ENCODE assay signal across 8 mouse cellular contexts in the genomic region with DNA sequence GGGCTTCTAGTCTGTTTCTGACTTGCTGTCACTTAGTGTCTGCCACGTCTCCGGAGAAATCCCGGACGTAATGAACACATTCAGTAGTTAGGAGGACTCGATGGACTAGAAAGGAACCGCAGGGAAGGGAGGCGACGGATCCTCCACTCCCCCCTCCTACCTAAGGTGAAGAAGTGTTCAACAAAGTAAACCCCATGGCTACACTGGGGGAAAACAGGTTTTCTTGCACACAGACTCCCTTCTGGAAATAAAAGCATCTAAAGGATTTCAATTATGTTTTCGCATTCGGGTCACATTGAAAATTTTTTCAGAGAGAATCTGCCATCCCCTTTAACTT. TPM values are rescaled to one million over a fixed set of nuclear protein-coding genes. Genes with fewer than 3 reads are reported as not detected.
DNase-seq lines count a peak whose midpoint lies in the region; ATAC-seq lines count a peak whose summit lies in the region.

No protein-coding gene starts in this region.

- H3K4me2 ChIP-seq in kidney, embryonic 16.5 days (replicated peaks; ENCODE audit: low read depth, low read length), result peak overlapping the region; percentile 94
- H3K4me2 ChIP-seq in embryonic facial prominence, embryonic 11.5 days (ENCODE audit: low read depth, low read length), result peak overlapping the region; percentile 81
- peak overlapping the region; percentile 75 for H3K4me2 ChIP-seq in intestine, embryonic 16.5 days (ENCODE audit: low read depth, low read length)
- peak overlapping the region; percentile 93 for H3K4me2 ChIP-seq in neural tube, embryonic 13.5 days

- H3K4me3 ChIP-seq in kidney, embryonic 16.5 days (ENCODE audit: low read length), result peak overlapping the region; percentile 73
- H3K4me3 ChIP-seq in embryonic facial prominence, embryonic 11.5 days (ENCODE audit: low read depth, low read length), result peak overlapping the region; percentile 55
- H3K4me3 ChIP-seq in intestine, embryonic 16.5 days (ENCODE audit: low read length), result peak overlapping the region; percentile 71
- peak overlapping the region; percentile 61 for H3K4me3 ChIP-seq in neural tube, embryonic 13.5 days

- peak overlapping the region; percentile 75 for H3K27ac ChIP-seq in kidney, embryonic 16.5 days (ENCODE audit: low read length)
- no peak overlapping the region for H3K27ac ChIP-seq in embryonic facial prominence, embryonic 11.5 days (replicated peaks; ENCODE audit: low read depth, low read length)
- peak overlapping the region; percentile 80 for H3K27ac ChIP-seq in intestine, embryonic 16.5 days (ENCODE audit: low read length)
- H3K27ac ChIP-seq in neural tube, embryonic 13.5 days (replicated peaks), result peak overlapping the region; percentile 92

- no peaks in the 10 kb centered on the region for H3K27me3 ChIP-seq in kidney, embryonic 16.5 days (ENCODE audit: insufficient read depth, low read length)
- H3K27me3 ChIP-seq in embryonic facial prominence, embryonic 11.5 days (ENCODE audit: control insufficient read depth, insufficient read depth, low read length), result no peaks in the 10 kb centered on the region
- no peaks in the 10 kb centered on the region for H3K27me3 ChIP-seq in intestine, embryonic 16.5 days (replicated peaks; ENCODE audit: control insufficient read depth, insufficient read depth, low read length)
- no peaks in the 10 kb centered on the region for H3K27me3 ChIP-seq in neural tube, embryonic 13.5 days

- no peaks in the 10 kb centered on the region for H3K9me3 ChIP-seq in kidney, embryonic 16.5 days (ENCODE audit: low read length)
- H3K9me3 ChIP-seq in embryonic facial prominence, embryonic 11.5 days (replicated peaks; ENCODE audit: control insufficient read depth, low read length), result no peaks in the 10 kb centered on the region
- H3K9me3 ChIP-seq in intestine, embryonic 16.5 days (ENCODE audit: control insufficient read depth, low read length), result no peaks in the 10 kb centered on the region
- H3K9me3 ChIP-seq in neural tube, embryonic 13.5 days, result no peaks in the 10 kb centered on the region

- no peak for DNase-seq in kidney, adult 18-20 months
- no peak for DNase-seq in embryonic facial prominence, embryonic 11.5 days (ENCODE audit: low spot score)
- no peak for DNase-seq in adrenal gland, adult 2 months
- DNase-seq in spleen, postnatal 4 days (ENCODE audit: low spot score in 2 of 2), result no peak
- no peak for DNase-seq in Muller cell, postnatal 12 days (ENCODE audit: inconsistent ontology term)

- H3K36me3 ChIP-seq in kidney, embryonic 16.5 days (ENCODE audit: insufficient read depth, low read length), result peaks cover 2% of the 10 kb centered on the region; the same call in 1 of the 2 replicates
- no peaks in the 10 kb centered on the region for H3K36me3 ChIP-seq in embryonic facial prominence, embryonic 11.5 days (replicated peaks; ENCODE audit: control insufficient read depth, insufficient read depth, low read depth, low read length)
- H3K36me3 ChIP-seq in intestine, embryonic 16.5 days (ENCODE audit: control insufficient read depth, insufficient read depth, low read length), result no peaks in the 10 kb centered on the region
- peaks cover 17% of the 10 kb centered on the region for H3K36me3 ChIP-seq in neural tube, embryonic 13.5 days

- 10% methylated on average over 10 of the region's 10 CpGs for WGBS in kidney, embryonic 16.5 days
- WGBS in embryonic facial prominence, embryonic 11.5 days, result 5% methylated on average over 10 of the region's 10 CpGs
- WGBS in intestine, embryonic 16.5 days, result 7% methylated on average over 10 of the region's 10 CpGs
- WGBS in neural tube, embryonic 13.5 days, result 8% methylated on average over 10 of the region's 10 CpGs

- H3K4me1 ChIP-seq in kidney, embryonic 16.5 days (ENCODE audit: insufficient read depth, low read length), result peaks cover 7% of the 10 kb centered on the region
- no peaks in the 10 kb centered on the region; the same call in 1 of the 2 replicates for H3K4me1 ChIP-seq in embryonic facial prominence, embryonic 11.5 days (ENCODE audit: control insufficient read depth, insufficient read depth, low read length)
- peaks cover 6% of the 10 kb centered on the region; the same call in 1 of the 2 replicates for H3K4me1 ChIP-seq in intestine, embryonic 16.5 days (ENCODE audit: control insufficient read depth, insufficient read depth, low read length)
- peaks cover 9% of the 10 kb centered on the region for H3K4me1 ChIP-seq in neural tube, embryonic 13.5 days (replicated peaks)

- ATAC-seq in kidney, embryonic 16.5 days (ENCODE audit: low FRiP score, low TSS enrichment), result no peak; the same call in 1 of the 2 replicates
- no peak; the same call in 1 of the 2 replicates for ATAC-seq in embryonic facial prominence, embryonic 11.5 days (replicated peaks; ENCODE audit: insufficient number of reproducible peaks, low FRiP score, low TSS enrichment, low read depth)
- peak; percentile 67 for ATAC-seq in intestine, embryonic 16.5 days
- no peak; the same call in 1 of the 2 replicates for ATAC-seq in neural tube, embryonic 13.5 days (ENCODE audit: low read depth)

- H3K9ac ChIP-seq in kidney, embryonic 16.5 days (replicated peaks; ENCODE audit: low read length), result peak overlapping the region; percentile 89
- peak overlapping the region; percentile 84 for H3K9ac ChIP-seq in embryonic facial prominence, embryonic 11.5 days (replicated peaks; ENCODE audit: low read length)
- H3K9ac ChIP-seq in intestine, embryonic 16.5 days (ENCODE audit: low read depth, low read length), result peak overlapping the region; percentile 84
- H3K9ac ChIP-seq in neural tube, embryonic 13.5 days, result peak overlapping the region; percentile 88

RNA-seq across cellular contexts. Expression of a gene that starts 0.3 kb away (rescaled TPM):
- polyA plus RNA-seq in kidney, embryonic 16.5 days (2015; fragmentation: Nextera tagmentation; extraction: Ambion mirVana), result 102 and 112 TPM in 2 replicates
- polyA plus RNA-seq in embryonic facial prominence, embryonic 11.5 days (2014; fragmentation: Nextera tagmentation; extraction: Ambion mirVana), result 49.0 and 57.5 TPM in 2 replicates
- polyA plus RNA-seq in intestine, embryonic 16.5 days (2015; fragmentation: Nextera tagmentation; extraction: Ambion mirVana), result 132 and 133 TPM in 2 replicates
- 48.1 and 51.7 TPM in 2 replicates for polyA plus RNA-seq in neural tube, embryonic 13.5 days (2015; fragmentation: Nextera tagmentation; extraction: Ambion mirVana)
- 10 to 100 TPM; 78.7 to 84.0 TPM for total RNA-seq in adrenal gland, adult 2 months (2021)
- polyA plus RNA-seq in adrenal gland, adult 2 months (2012; rRNA removed), result 91.2 and 99.7 TPM in 2 replicates

RNA-seq across cellular contexts. Expression of a gene that starts 33.1 kb away (rescaled TPM):
- not detected in 2 replicates for polyA plus RNA-seq in kidney, embryonic 16.5 days (2015; fragmentation: Nextera tagmentation; extraction: Ambion mirVana)
- polyA plus RNA-seq in embryonic facial prominence, embryonic 11.5 days (2014; fragmentation: Nextera tagmentation; extraction: Ambion mirVana), result 0.11 and 0.17 TPM in 2 replicates
- not detected in 2 replicates for polyA plus RNA-seq in intestine, embryonic 16.5 days (2015; fragmentation: Nextera tagmentation; extraction: Ambion mirVana)
- 0.06 and 0.08 TPM in 2 replicates for polyA plus RNA-seq in neural tube, embryonic 13.5 days (2015; fragmentation: Nextera tagmentation; extraction: Ambion mirVana)
- not detected for total RNA-seq in adrenal gland, adult 2 months (2021)
- not detected in 2 replicates for polyA plus RNA-seq in adrenal gland, adult 2 months (2012; rRNA removed)
